Mouse (Mus musculus): ENCODE measurements around the gene Nav2.

DNA sequence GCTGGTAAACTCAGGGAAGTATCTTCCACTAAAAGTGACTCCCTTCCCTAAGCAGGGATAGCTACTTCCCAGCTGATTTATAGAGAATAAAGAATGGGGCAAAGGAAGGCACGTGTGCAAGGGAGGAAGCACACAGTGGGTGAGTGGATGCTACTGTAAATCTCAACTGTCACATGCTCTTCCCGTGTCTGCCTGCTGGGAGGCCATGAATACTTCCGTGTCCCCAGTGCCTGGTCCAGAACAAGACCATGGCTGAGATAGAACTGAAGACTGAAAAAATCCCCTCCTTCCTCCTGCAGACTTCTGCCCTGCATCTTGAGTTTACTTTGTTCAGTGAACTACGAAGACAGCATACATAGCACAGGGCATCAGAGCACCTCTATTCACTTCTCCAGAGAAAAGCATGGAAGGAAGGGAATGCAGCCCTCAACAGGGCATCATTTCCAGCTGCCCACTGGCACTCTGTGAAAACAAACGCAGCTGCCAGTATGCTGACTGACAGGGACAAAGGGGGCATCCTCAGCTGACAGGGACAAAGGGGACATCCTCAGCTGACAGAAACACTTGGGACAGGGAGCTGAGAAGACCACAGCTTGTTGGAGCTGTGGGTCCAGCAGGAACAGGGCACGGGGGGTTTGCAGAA, 138.0 kb downstream of the Nav2 start:
- no peak for TF ChIP-seq ELF1 (IDR thresholded peaks at IDR 0.05; ENCODE audit: low read depth, low read length)
- TF ChIP-seq POLR2A (IDR thresholded peaks at IDR 0.05; ENCODE audit: low read depth, low read length): no peak
- TF ChIP-seq JUN (IDR thresholded peaks at IDR 0.05; ENCODE audit: insufficient read depth, low read depth, low read length): no peak
